Comparison of ENCODE assay signal across 8 mouse cellular contexts in the genomic region with DNA sequence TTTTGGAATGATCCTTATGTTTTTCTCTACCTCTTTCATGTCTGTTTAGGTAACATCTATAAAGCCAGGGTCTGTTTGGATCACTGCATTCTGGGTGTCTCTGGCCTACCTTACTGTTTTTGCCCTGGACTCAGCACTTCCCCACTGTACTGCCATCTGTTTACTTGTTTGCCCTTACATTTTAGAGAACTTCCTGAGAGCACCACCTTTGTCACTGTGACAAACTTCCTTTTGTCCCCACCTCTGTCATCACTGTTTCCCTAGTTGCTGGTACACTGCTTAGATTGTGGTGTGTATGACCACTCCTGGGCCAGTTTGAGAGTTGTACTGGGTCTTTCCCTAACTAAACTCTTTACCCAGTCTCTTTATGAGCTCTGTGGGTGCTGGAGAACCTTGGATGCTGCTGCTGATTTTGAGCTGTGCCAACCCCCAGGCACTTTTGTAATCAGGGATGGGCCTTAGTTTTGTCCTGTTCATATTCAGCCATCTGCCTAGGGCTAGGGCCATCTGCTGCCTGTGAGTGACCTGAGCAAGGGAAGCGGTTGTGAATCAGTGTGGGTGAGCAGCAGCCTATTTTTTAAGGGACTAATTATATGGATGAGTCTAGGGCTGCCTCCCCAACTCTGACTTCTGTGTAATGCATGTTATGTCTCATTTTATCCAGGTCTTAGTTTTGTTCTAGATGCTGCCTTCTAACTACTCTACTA. TPM values are rescaled to one million over a fixed set of nuclear protein-coding genes. Genes with fewer than 3 reads are reported as not detected.
DNase-seq lines count a peak whose midpoint lies in the region; ATAC-seq lines count a peak whose summit lies in the region.

No protein-coding gene starts in this region.

- no peaks in the 10 kb centered on the region for H3K27me3 ChIP-seq in heart, embryonic 16.5 days (ENCODE audit: control insufficient read depth, insufficient read depth, low read length)
- H3K27me3 ChIP-seq in forebrain, embryonic 12.5 days, result no peaks in the 10 kb centered on the region

- no peak for DNase-seq in heart, adult 8-10 months (ENCODE audit: low spot score)
- DNase-seq in mesoderm, embryonic 11.5 days (ENCODE audit: low read depth, low spot score), result peak; percentile 32
- no peak for DNase-seq in c-Kit-positive CD71-positive TER-119-positive erythroid progenitor cells, embryonic 14.5 days (ENCODE audit: low spot score)
- DNase-seq in layer of hippocampus, postnatal 25 days (ENCODE audit: extremely low spot score in 1 of 2, low spot score in 1 of 2), result no peak
- DNase-seq in thymus, postnatal 10 days (ENCODE audit: low spot score in 2 of 2), result no peak

- H3K9ac ChIP-seq in heart, embryonic 16.5 days (ENCODE audit: low read length), result no peak overlapping the region
- H3K9ac ChIP-seq in forebrain, embryonic 12.5 days, result no peak overlapping the region

- H3K4me2 ChIP-seq in heart, embryonic 16.5 days (ENCODE audit: low read depth, low read length), result no peak overlapping the region
- H3K4me2 ChIP-seq in forebrain, embryonic 12.5 days, result no peak overlapping the region

- WGBS in heart, embryonic 16.5 days, result 70% methylated on average over 1 of the region's 1 CpGs
- WGBS in forebrain, embryonic 12.5 days, result 57% methylated on average over 1 of the region's 1 CpGs

- H3K4me3 ChIP-seq in heart, embryonic 16.5 days (ENCODE audit: low read length), result no peak overlapping the region
- H3K4me3 ChIP-seq in forebrain, embryonic 12.5 days (replicated peaks), result no peak overlapping the region

- peak overlapping the region; percentile 19; the same call in 1 of the 2 replicates for H3K27ac ChIP-seq in heart, embryonic 16.5 days (ENCODE audit: low read length)
- H3K27ac ChIP-seq in forebrain, embryonic 12.5 days, result peak overlapping the region; percentile 76

- H3K4me1 ChIP-seq in heart, embryonic 16.5 days (ENCODE audit: control insufficient read depth, insufficient read depth, low read length), result peaks cover 68% of the 10 kb centered on the region
- H3K4me1 ChIP-seq in forebrain, embryonic 12.5 days, result peaks cover 36% of the 10 kb centered on the region

- no peaks in the 10 kb centered on the region for H3K36me3 ChIP-seq in heart, embryonic 16.5 days (ENCODE audit: control insufficient read depth, insufficient read depth)
- H3K36me3 ChIP-seq in forebrain, embryonic 12.5 days (replicated peaks), result no peaks in the 10 kb centered on the region

- H3K9me3 ChIP-seq in heart, embryonic 16.5 days (replicated peaks; ENCODE audit: control insufficient read depth, low read length), result no peaks in the 10 kb centered on the region
- H3K9me3 ChIP-seq in forebrain, embryonic 12.5 days, result no peaks in the 10 kb centered on the region

- ATAC-seq in heart, embryonic 16.5 days (replicated peaks; ENCODE audit: extremely low read depth, insufficient read depth, low FRiP score), result no peak
- ATAC-seq in activated CD4-positive, CD25-positive, alpha-beta regulatory T cell, adult 4 months, result peak; percentile 67
- ATAC-seq in forebrain, embryonic 12.5 days (ENCODE audit: low FRiP score), result peak; percentile 63; the same call in 1 of the 2 replicates

RNA-seq across cellular contexts. Expression of a gene that starts 26.2 kb away (rescaled TPM):
- polyA plus RNA-seq in heart, embryonic 16.5 days (2015; fragmentation: Nextera tagmentation; extraction: Ambion mirVana), result 18.1 and 19.4 TPM in 2 replicates
- total RNA-seq in heart, adult 8-10 months (2022), result 10 to 100 TPM; 70.6 to 75.8 (median 73.7) TPM
- 10 to 100 TPM; 21.8 to 29.4 TPM for polyA plus RNA-seq in activated CD4-positive, CD25-positive, alpha-beta regulatory T cell, adult 4 months (2017; shearing (Covaris generic))
- polyA plus RNA-seq in forebrain, embryonic 12.5 days (2016; fragmentation: Nextera tagmentation; extraction: Ambion mirVana), result 19.5 and 21.2 TPM in 2 replicates
- total RNA-seq in layer of hippocampus, postnatal 25 days (2021), result 10 to 100 TPM; 59.9 to 64.5 TPM

RNA-seq across cellular contexts. Expression of a gene that starts 56.0 kb away (rescaled TPM):
- not detected in 2 replicates for polyA plus RNA-seq in heart, embryonic 16.5 days (2015; fragmentation: Nextera tagmentation; extraction: Ambion mirVana)
- under 1 TPM in 1 of 4 experiments, not detected in 3; 0.08 TPM for total RNA-seq in heart, adult 8-10 months (2022)
- not detected for polyA plus RNA-seq in activated CD4-positive, CD25-positive, alpha-beta regulatory T cell, adult 4 months (2017; shearing (Covaris generic))
- 6.2 and 7.8 TPM in 2 replicates for polyA plus RNA-seq in forebrain, embryonic 12.5 days (2016; fragmentation: Nextera tagmentation; extraction: Ambion mirVana)
- total RNA-seq in layer of hippocampus, postnatal 25 days (2021), result 10 to 100 TPM; 17.6 to 19.2 TPM
